Mouse (Mus musculus) megakaryocyte-erythroid progenitor cell, adult 5-6 weeks (primary cell): ENCODE data around the gene Trim5. TPM values are rescaled to one million over a fixed set of nuclear protein-coding genes. Genes with fewer than 3 reads are reported as not detected.
"Not testable (repeated sequence)": the region's sequence is repeated elsewhere in the genome, so short reads cannot be mapped to it uniquely, and the experiment has no call there.

Source experiments
- ATAC-seq: replicated peaks from 2 replicates; pipeline ENCODE4 v1.8.0; 2016; ENCODE audit warnings: mild to moderate bottlenecking, inconsistent platforms; ENCODE audit not compliant: severe bottlenecking, poor library complexity, low FRiP score, low TSS enrichment
- total RNA-seq, 2 experiments: library from RNA; stranded (forward) in 1 of 2; stranded (reverse) in 1 of 2; fragments of 200-1000, 215-1000 nt in 1 of 2; fragments of >200 nt in 1 of 2; fragmentation: Nextera tagmentation in 1 of 2; gene quantifications; 2 replicates each; pipeline ENCODE4 v1.2.3; 2014 to 2017

Trim5 gene
- total RNA-seq (2014; fragmentation: Nextera tagmentation) (3.0 and 4.3 TPM in 2 replicates), total RNA-seq (2017) (2.8 and 4.8 TPM in 2 replicates)

DNA sequence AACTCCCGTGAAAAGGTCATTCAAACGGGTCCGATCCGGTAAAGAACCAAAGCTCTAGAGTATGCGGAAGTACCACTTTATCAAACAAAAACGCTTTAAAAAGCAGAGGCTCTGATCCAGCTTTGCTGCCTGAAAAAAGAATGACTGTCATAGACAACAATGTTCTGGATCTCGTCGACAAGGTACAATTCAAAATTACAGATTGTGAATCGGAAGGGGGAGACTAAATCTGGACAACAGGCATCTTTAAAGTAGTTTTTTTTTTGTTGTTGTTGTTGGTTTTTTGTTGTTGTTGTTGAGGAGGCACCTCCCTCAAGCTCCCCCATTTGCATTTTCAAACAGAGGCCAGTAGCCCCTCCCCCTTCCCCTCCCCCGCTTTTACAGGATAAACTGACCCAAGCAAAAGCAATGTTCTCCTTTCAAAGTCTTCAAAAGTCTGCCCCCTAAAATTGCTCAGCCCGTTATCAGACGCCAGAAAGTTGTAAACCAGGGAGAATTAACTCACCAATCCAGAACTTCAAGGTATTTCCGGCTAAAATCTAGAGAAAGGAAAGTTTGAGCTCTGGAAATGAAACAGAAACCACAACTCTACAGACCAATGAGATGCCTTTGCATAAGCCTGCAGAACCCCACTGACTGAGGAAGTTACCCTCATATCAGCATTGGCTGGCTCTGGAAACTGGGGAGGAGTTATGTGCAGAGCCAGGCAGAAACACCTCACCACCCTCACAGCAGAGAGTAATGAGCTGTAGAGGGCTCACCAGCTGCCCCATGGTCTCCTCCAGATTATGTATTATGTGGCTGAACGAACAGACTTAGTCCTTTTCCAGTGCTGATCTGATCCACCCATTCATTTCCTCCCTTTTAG is at the start of gene Trim5:
Trim5 (minus strand) TSS at position 519 of the 868 bp plus-strand sequence.
- ATAC-seq: peak; percentile 100

DNA sequence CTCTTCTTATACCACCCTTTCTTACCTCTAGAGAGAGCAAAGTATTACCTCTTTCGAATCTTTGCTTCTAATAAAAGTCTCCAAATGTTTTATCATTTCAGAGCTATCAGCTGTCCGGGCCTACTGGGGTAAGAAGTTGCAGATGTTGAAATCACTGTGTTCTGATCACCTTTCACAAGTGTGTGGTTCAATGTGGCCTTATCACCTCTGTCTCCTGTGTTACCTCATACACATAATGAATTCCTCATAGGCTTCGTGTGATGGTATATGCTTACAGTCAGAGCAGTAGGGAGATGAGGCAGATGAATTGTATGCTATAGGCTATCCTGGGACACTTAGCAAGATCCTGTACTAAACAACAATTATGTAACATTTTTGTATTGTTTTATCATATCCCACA is 47.7 kb upstream of the Trim5 start:
- ATAC-seq: not testable (repeated sequence)

DNA sequence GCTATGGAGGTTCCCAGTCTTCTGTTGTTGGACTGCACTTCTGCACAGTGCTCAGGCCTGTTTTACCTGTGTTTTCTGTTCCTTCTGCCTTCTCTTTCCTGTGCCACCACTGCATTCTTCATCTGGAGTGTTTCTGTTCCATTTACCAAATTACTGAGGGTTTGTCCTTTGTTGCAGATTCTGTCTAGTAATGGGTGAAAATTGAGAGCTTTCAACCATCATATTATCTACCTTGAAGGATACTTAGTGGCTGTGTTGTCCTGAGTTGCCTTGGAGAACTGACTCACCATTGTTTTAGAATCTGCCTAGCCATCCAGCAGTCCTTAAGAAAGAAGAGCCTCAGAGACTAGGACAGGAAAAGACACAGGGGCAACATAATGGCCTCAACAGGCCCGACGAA is 41.3 kb upstream of the Trim5 start, which contains the start of gene Trim34b:
Trim34b (plus strand) TSS at position 301 of the 400 bp plus-strand sequence.
- not testable (repeated sequence) for ATAC-seq

GRCm38 (mm10) chr7:104322028-104322427 is 34.1 kb upstream of the Trim5 start:
- ATAC-seq: no peak

DNA sequence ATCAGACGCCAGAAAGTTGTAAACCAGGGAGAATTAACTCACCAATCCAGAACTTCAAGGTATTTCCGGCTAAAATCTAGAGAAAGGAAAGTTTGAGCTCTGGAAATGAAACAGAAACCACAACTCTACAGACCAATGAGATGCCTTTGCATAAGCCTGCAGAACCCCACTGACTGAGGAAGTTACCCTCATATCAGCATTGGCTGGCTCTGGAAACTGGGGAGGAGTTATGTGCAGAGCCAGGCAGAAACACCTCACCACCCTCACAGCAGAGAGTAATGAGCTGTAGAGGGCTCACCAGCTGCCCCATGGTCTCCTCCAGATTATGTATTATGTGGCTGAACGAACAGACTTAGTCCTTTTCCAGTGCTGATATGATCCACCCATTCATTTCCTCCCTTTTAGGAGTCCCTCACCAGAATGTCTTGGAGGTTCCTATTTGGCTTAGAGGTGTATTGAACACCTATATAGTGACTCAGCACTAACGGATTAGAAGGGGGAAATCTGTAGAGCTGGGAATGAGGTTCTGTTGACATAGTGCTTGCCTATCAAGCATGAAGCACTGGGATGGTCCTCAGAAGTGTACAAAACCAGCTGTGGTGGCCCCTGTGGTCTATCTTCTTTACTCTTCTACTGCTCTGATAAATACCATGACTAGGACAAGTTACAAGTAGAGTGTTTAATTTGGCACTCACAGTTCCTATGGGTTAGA is 27.6 kb upstream of the Trim5 start, which contains the start of gene Trim12a:
Trim12a (minus strand) TSS at position 98 of the 712 bp plus-strand sequence.
- peak; percentile 99 for ATAC-seq

GRCm38 (mm10) chr7:104314796-104315353 is 27.0 kb upstream of the Trim5 start:
- ATAC-seq: peak; percentile 70

DNA sequence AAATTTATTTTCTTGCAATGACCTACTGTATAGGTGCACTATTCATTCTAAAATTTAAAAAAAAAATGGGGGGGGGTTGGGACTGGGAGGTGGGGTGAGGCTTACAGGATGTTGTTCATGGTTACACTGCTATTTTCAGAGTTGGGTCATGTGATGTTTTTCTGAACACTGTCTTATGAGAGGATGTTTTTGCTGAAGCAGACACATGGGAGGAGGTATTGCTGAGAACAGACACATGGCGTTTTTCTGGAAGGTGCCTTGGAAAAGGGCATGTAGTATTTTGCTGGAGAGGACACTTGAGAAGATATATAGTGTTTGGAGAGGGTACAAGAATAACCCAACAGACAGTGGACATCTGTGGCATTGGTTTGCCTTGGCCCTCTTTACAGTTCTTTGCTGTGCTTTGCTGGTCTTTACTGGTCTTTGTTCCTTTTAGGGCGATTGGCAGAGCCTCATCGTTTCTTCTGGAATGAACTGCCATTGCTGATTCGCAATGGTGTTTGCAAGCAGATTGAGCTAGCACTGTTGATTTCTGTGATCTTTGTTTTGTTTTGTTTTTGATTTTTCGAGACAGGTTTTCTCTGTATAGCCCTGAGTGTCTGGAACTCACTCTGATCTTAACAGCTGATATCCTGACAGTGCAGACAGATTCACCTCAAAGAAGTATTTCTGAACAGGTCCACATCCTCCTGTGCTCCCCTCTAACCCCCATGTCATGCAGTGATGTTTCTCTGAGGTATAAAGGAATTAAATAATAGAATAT is 3.9 kb upstream of the Trim5 start:
- no peak for ATAC-seq

DNA sequence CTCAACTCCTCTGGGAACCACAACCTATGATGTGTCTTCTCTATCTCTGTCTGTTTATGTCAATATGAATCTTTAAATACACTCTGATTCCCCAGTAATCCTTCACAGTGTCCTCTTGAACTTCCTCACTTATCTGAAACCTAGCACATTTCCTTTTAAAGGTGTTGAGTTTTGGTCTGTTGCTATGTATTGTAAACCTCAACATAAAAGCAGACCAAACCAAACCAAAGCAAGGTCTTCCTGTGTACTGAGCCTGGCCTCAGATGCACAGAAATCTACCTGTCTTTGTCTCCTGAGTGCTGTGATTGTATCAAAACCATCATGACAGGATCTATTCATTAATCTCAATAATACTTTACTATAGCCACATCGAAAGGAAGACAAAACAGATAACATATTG is 2.7 kb upstream of the Trim5 start:
- ATAC-seq: no peak

- 0 out of 2 replicates have a peak, but pooled peaks have one; percentile 67 for ATAC-seq
Measured at GRCm38 (mm10) chr7:104279361-104279760, 8.5 kb downstream of the Trim5 start.

DNA sequence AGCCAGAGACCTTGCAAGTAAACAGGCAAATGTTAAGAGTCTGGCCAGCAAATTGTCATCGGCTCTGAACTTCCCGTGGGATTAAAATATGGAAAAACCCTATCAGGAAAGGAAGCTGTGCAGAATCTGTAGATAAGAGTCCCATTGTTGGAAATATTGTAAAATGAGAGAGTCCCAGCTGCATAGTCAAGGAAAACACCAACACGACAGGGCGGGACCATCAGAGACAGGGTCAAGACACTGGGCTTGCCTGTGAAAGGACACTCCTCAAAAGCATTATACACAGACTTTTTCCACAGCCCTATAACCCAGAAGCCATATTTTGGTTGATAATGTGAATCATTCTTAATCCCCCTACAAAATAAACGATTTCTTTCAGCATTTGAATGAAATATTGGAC is 22.6 kb downstream of the Trim5 start:
- not testable (repeated sequence) for ATAC-seq

DNA sequence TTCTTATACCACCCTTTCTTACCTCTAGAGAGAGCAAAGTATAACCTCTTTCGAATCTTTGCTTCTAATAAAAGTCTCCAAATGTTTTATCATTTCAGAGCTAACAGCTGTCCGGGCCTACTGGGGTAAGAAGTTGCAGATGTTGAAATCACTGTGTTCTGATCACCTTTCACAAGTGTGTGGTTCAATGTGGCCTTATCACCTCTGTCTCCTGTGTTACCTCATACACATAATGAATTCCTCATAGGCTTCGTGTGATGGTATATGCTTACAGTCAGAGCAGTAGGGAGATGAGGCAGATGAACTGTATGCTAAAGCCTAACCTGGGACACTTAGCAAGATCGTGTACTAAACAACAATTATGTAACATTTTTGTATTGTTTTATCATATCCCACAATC is 27.5 kb downstream of the Trim5 start:
- ATAC-seq: not testable (repeated sequence)

- peak; percentile 99 for ATAC-seq
Measured at GRCm38 (mm10) chr7:104244287-104245181, 43.4 kb downstream of the Trim5 start, which contains the start of gene Trim34a. TSS of gene Trim34a (plus strand) at chr7:104244457.

DNA sequence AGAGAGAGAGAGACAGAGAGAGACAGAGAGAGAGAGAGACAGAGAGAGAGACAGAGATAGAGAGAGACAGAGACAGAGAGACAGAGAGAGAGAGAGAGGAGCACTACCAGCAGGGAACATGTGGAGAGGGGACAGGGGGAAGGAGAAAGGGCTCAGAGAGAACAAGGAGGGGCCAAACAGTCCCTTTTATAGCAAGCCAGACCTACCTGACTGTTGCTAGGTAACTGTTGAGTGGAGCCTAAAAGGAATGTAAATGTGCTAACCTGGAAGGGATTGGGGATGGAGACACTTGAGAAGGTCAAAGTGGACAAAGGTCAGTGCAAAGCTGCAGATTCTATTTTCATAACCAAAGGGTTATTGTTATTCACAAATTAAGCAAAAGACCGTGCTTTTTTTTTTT is 44.3 kb downstream of the Trim5 start:
- ATAC-seq: no peak

- ATAC-seq: no peak
Measured at GRCm38 (mm10) chr7:104240857-104241256, 47.0 kb downstream of the Trim5 start.

- peak; percentile 91 for ATAC-seq
Measured at GRCm38 (mm10) chr7:104231203-104231602, 56.7 kb downstream of the Trim5 start.

GRCm38 (mm10) chr7:104218701-104219569 is 69.0 kb downstream of the Trim5 start, which contains the start of gene Trim6:
TSS of gene Trim6 (plus strand) at chr7:104218793.
- peak; percentile 86 for ATAC-seq

DNA sequence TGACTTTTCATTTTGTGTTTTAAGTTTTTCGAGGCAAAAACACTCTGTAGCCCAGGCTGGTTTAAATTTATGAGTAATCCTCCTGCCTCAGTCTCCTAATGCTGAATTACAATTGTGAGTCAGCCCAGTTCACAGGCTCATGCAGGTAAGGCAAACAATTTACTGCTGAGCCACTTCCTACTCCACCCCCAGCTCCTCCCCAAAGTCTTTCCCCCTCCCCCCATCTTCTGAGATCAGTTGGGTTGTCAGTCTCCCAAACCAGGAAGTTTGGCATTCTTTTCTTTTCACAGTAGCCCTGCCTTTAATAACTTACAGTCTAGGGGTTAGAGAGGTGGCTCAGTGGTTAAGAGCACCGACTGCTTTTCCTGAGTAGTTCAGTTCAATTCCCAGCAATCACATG is 70.0 kb downstream of the Trim5 start:
- no peak; the same call in 1 of the 2 replicates for ATAC-seq
